Mouse (Mus musculus) left cerebral cortex, postnatal 4 days (tissue): ENCODE results near the gene Cachd1. TPM values are rescaled to one million over a fixed set of nuclear protein-coding genes. Genes with fewer than 3 reads are reported as not detected.

Experiments
- DNase-seq: peaks from one replicate; pipeline ENCODE4 v3.0.0-alpha.2; 2022
- intact Hi-C: fragments of 180-260 bp; cut with DNase I; formaldehyde crosslinking; loops from one replicate; pipeline ENCODE4 v1.15.1; 2025
- total RNA-seq, 2 experiments: library from RNA; stranded (reverse); gene quantifications; 2 replicates each; pipeline ENCODE4 v1.2.3; 2021

The Cachd1 gene
- total RNA-seq, 2 experiments from 2014 or later = 23.2 to 25.9 TPM

DNA sequence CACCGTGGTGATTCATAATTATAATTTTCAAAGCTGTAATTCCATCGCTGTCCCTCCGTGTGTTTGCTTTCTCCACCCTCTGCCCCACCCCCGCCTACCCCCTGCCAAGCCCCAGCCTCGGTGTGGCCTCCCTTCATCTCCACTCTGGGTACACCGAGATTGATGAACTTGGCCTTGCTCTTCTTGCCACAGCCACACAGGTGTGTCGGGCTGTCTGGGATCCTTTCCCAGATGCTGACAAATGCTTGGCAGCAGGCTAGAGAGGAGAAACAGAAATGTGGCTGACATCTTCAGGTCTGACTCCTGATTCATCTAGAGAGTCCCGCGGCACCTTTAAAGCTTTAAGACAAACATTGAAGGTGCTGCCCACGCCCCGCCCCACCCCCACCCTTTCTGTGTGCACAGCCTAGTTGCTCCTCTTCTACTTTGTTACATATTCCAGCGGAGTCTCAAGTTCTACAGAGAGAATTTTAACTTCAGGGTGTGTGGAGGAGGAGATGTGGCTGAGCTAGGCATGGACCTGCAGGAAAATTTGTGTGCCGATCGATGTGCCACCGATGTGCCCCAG is 87.5 kb downstream of the Cachd1 start:
- DNase-seq = no peak
- intact Hi-C loops = no loop called here

DNA sequence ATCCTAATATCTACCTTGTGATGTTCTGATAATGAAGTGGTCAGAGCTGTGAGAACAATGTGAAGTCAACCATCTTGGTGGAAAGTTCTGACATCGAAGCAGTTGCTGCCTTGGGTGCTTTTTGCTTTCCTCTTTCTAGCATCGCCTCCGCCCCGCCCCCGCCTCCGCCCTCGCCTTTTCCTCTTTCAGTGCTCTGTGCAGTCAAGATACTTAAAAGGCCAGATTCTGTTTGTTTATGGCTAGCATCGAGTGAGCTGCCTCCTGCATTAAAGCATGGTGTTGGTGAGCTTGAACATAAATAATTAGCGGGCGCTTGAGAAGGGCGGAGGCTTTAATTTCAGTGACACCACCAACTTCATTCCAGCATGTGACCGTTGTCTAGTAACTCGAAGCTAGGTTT is 88.9 kb downstream of the Cachd1 start:
- intact Hi-C loops = no loop called here
- no peak for DNase-seq

- intact Hi-C loops = no loop called here
- no peak for DNase-seq
Measured at GRCm38 (mm10) chr4:100865962-100866703, 89.7 kb downstream of the Cachd1 start.

DNA sequence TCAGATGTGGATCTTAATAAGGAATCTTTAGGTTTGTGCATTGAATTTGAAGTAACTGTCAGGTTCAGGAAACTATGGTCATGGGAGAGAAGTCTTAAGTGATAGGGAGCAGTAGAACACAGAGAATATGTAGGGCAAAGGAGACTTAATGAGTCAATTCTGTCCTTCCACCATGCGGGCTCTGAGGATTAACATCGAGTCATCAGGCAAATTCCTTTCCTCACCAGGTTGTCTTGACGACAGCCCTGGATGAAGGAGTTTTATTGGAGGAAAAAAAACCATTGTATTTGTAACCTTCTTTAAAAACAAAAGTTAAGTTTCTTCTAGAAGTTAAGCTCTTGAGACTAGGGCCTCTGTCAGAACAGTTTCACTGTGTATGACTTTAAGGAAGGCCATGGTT is 100.9 kb downstream of the Cachd1 start:
- DNase-seq = no peak
- intact Hi-C loops = no loop called here

- no peak for DNase-seq
- intact Hi-C loops = no loop called here
Measured at GRCm38 (mm10) chr4:100879414-100879813, 102.9 kb downstream of the Cachd1 start.

GRCm38 (mm10) chr4:100880075-100880474 is 103.6 kb downstream of the Cachd1 start:
- DNase-seq = no peak
- intact Hi-C loops = no loop called here

DNA sequence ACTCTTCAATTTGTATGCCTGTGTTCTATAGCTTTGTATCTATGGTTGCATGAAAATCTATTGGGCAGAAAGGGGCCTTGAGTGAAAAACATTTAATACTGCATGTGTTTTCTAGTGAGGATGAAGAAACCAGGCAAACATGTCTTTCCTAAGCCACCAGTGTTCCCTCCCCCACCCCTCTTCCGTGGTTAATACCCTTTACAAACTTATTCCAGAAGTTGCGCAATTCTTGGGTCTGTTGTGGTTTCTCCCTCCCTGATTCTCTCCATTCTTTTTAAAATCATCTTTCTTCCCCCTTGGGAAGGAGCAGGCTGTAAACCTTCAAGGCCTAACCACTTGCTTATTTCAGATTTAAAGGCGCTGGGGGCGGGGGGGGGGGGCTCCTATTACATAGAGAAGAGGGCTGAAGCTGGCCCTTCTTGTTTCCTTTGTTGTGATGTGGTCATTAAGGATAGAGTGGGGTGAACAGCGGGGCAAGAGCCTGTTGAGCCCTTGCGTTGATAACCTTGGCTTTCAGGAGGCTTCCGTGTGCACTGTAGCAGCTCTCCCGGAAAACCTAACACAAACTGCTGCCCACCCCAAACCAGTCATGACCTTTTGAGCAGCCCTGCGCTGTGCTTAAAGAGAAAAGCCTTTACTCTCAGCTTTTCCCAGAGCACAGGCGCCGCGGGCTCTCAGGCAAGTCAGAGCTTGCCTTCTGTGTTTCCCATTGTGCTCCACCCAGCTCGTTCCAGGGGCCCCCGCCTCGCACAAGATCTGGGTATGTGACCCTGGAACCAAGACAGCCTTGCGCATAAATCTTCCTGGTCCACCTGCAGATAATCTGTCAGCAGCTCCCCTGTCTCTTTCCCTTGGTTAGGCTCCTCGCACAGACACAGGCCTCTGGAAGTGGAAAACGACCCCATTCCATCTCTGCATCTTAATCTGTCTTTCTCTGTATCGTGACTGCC is 109.6 kb downstream of the Cachd1 start:
- DNase-seq = no peak

DNA sequence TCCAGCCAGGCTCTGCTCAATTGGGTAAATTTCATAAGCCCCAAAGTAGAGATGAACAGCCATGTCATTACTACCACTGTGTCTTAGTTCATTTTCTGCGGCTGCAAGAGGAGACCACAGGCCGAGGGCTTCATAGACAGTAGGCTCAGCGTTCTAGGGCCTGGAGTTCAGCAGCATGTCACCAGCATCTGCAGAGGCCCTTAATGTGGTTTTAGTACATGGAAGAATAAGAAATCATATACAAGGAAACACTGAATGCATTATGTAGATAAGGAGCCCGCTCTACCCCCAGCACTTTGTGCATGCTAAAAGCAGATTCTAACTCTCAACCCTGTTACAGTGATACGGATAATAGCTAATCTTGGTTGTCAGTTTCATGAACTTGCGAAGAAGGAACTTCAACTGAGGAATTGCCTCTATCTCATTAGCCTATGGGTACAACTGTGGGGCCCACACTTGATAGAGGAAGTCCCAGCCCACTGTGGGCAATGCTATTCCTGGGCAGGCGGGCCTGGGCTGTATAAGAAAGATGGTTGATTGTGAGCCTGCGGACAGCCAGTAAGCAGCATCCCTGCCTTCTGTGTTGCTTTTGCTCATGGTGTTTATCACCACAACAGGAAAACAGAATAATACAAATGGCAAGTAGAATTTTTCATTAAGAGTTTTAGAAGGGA is 110.4 kb downstream of the Cachd1 start:
- DNase-seq = no peak
- intact Hi-C loops = no loop called here

More for the DNA sequence above, 109.6 kb downstream of the Cachd1 start:
- intact Hi-C loops = no loop called here

GRCm38 (mm10) chr4:100890106-100890970 is 113.9 kb downstream of the Cachd1 start:
- no peak for DNase-seq
- intact Hi-C loops = no loop called here

DNA sequence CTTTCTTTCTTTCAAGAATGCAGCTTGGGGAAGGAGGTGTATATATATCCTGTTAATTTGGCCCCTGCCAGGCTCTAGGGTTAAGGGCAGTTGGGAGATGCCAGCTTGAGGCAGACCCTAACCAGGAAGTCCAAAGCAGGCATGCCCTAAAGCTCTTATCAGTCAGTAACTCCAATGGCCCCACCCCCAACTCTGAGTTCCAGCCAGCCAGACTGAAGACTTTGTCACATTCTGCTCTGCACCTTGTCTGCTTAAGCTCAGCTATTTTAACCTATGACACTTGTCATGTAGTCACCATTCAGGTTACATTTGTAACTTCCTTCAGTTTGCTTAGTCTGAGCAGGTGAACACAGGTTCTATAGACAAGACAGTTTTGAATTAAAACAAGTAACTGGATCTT is 117.3 kb downstream of the Cachd1 start:
- intact Hi-C loops = no loop called here

DNA sequence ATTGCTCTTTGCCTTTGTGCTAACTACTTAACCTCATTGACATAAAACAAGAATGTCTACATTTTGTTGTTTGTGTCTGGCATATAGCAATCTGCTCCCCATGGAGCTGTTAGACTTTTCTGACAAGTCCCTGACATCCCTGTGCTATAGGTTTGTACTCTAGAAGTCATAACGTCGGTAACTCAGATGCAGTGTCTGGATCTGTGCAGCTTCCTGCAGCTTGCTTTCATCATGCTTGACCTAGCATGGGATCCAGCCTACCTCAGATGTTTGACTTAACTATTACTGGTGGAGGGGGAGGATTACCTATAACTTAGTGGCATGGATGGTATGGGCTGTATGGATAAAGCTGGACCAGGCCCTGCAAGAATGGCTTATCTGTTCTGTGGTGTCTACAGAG is 117.7 kb downstream of the Cachd1 start:
- intact Hi-C loops = no loop called here
- no peak for DNase-seq

More for the DNA sequence above, 117.3 kb downstream of the Cachd1 start:
- no peak for DNase-seq

- intact Hi-C loops = no loop called here
- no peak for DNase-seq
Measured at GRCm38 (mm10) chr4:100896260-100897010, 120.0 kb downstream of the Cachd1 start.

DNA sequence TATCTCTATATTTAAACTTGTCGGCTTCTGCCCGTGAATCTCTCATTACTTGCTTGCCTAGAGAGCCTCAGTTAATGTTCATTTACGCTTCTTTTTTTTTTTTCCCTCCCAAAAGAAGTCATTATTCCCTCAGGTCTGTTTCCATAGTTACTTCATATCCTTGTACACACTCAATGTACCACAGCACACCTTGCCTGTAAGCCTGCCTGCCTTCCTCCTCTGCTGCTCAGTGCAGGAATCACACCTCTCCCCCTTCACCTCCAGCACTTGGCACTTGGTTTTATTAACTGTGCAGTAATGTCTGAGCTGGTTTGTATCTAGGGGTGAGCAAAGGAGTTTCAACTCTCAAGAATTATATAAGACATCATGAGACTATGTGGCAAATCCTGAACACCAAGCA is 121.5 kb downstream of the Cachd1 start:
- DNase-seq = no peak
- intact Hi-C loops = no loop called here

- intact Hi-C loops = no loop called here
Measured at GRCm38 (mm10) chr4:100909694-100910340, 133.3 kb downstream of the Cachd1 start.

DNA sequence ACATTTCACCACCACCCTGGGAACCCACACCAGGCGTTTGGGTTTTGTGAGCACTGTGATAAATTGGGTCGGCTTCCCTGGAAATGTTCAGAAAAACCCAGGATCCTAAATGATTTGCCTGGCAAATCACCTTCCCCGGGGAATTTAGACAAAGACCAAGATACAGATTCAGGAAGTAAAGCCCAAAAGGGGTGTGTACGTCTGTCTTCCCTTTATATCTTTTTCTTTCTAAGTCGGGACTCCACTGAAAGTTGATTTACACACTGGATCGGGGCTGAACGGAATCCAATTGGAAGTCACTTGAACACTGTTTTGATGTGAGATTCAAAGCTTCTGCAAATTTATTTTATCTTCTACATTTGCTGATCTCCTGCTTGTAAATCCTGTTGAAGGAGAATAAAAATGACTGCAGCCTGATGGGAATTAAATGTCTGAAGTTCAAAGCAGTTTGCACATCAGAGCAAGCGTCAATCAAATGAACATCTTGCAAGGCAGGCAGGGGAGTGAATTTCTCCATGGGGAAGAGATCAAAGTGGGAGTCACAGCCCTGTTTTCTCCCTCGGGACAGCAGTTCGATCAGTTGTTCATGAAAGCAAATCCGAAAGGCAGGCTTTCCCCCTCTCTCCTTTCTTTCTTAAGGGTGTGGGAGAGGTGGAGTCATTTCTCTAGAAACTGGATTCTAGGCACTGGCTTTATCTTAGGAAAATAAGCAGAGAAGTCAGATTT is 134.3 kb downstream of the Cachd1 start:
- no peak for DNase-seq
- intact Hi-C loops = no loop called here

More at GRCm38 (mm10) chr4:100909694-100910340, 133.3 kb downstream of the Cachd1 start:
- no peak for DNase-seq

- no peak for DNase-seq
- intact Hi-C loops = no loop called here
Measured at GRCm38 (mm10) chr4:100911658-100912057, 135.2 kb downstream of the Cachd1 start.

- intact Hi-C loops = no loop called here
- DNase-seq = no peak
Measured at GRCm38 (mm10) chr4:100913666-100914065, 137.2 kb downstream of the Cachd1 start.

DNA sequence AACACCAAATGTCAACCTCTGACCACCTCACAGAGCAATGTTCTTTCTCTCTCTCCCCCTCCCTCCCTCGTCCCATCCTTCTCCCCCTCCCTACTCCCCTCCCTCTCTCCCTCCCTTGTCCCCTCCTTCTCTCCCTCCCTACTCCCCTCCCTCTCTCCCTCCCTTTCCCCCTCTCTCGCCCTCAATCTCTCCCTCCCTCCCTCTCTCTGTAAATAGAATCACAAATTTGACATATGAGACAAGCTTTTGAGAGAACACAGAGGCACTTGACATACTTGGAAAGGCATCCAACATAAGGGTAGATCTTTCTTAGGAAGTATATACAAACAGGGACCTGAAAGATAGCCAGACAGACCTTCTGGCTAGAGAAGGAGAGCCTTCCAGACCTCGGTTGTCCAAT is 138.1 kb downstream of the Cachd1 start:
- no peak for DNase-seq
- intact Hi-C loops = no loop called here
